Mouse (Mus musculus) sigmoid colon, adult 10 weeks (tissue): Measurements from ENCODE around the gene Coq10b. TPM values are rescaled to one million over a fixed set of nuclear protein-coding genes. Genes with fewer than 3 reads are reported as not detected.

Source experiments
- polyA plus RNA-seq: library from polyadenylated mRNA; stranded (reverse); fragments of 350-450 nt; fragmentation: Illumina TruSeq; extraction: RNeasy Lipid Tissue Mini Kit (QIAGEN cat#74804); gene quantifications from one replicate; pipeline ENCODE4 v1.2.3, GENCODE M21; 2014; ENCODE audit warnings: low read depth, low replicate concordance

The Coq10b gene
- 176 TPM for polyA plus RNA-seq

GRCm38 (mm10) chr1:55052355-55052953, at the start of gene Coq10b:
TSS of gene Coq10b (plus strand) at chr1:55052770.

DNA sequence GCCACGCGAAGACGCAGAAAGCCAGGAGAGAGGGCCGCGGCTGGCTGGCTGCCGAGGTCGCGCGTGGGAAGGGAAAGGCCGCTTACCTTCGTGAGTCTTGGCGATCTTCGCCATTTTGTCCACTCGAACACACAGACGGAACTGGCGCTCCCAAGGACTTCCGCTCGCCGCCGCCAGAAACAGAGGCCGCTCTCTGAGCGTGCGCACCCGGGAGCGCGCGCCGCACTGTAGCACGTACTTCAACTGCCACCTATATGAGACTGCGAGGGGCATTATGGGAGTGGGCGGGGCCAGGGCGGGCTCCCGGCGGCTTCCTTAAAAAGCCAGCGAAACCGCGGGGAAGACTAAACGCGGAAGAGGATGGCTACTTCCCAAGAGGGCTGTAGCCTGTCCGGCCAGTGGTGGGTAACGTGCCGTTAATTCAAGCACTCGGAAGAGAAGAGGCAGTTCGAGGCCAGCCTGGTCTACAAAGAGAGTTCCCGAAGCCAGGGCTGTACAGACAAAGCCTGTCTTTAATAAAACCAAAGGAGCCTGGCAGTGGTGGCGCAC, 25.2 kb upstream of the Coq10b start, which contains the start of gene Sf3b1:
Sf3b1 (minus strand) TSS at position 229 of the 549 bp plus-strand sequence.

DNA sequence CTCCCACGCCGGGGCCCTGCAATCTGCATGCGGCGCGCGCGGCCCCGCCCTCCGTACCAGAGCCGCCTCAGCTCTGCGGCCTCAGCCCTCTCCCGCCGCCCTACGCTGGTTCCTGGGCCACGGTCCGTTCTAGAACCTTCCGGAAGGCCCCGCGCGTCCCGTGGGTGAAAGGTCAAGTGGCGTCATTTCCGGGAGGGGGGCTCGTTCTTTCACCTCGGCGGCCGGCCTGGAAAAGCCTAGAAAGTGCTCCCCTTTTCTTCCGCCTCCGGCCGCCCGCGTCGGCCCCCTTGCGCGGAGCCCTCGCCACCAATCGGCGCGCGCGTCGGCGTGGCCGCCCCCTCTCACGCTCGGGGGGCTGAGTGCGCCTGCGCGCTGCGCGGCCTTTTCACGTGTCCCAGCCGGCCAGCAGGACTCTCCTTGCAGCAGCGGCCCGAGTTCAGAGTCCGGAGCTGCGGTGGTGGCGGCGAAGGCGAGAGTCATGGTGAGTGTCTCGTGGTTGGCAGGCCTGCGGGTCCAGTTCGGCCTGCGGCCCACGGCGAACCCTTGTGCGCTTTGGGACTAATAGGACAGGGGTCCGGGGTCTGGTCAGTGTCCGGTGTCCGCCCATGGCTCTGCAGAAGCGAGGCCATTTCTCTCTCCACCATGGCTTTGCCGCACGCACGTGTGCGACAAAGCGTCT, 35.5 kb downstream of the Coq10b start, which contains the start of the genes Hspe1 and Hspd1:
Hspe1 (plus strand) TSS at position 201 of the 679 bp plus-strand sequence.
Hspd1 (minus strand) TSS at position 312 of the 679 bp plus-strand sequence.

Other genes with a start within 250 kb of the Coq10b start
- gene Ankrd44, start 126.4 kb upstream of the Coq10b start, polyA plus RNA-seq: 58.9 TPM
- 610 TPM for gene Sf3b1, start 25.3 kb upstream of the Coq10b start, polyA plus RNA-seq
- gene Hspe1, start 35.4 kb downstream of the Coq10b start, polyA plus RNA-seq: 234 TPM
- 409 TPM for gene Hspd1, start 35.5 kb downstream of the Coq10b start, polyA plus RNA-seq
- 354 TPM for gene Mob4, start 78.5 kb downstream of the Coq10b start, polyA plus RNA-seq
- 8.6 TPM for gene Rftn2, start 174.0 kb downstream of the Coq10b start, polyA plus RNA-seq
- gene Mars2, start 184.4 kb downstream of the Coq10b start, polyA plus RNA-seq: 13.3 TPM